Mouse (Mus musculus): ENCODE results near the gene Aldh1l1.

The Aldh1l1 gene

GRCm38 (mm10) chr6:90470947-90471541 is 15.2 kb upstream of the Aldh1l1 start:
- ATAC-seq (ENCODE audit: low TSS enrichment) = peak; percentile 66

GRCm38 (mm10) chr6:90472079-90472478 is 14.1 kb upstream of the Aldh1l1 start:
- ATAC-seq (ENCODE audit: low TSS enrichment) = no peak

GRCm38 (mm10) chr6:90472697-90473096 is 13.5 kb upstream of the Aldh1l1 start:
- no peak for ATAC-seq (ENCODE audit: low TSS enrichment)

GRCm38 (mm10) chr6:90473630-90474360 is 12.4 kb upstream of the Aldh1l1 start:
- ATAC-seq (ENCODE audit: low TSS enrichment) = no peak

DNA sequence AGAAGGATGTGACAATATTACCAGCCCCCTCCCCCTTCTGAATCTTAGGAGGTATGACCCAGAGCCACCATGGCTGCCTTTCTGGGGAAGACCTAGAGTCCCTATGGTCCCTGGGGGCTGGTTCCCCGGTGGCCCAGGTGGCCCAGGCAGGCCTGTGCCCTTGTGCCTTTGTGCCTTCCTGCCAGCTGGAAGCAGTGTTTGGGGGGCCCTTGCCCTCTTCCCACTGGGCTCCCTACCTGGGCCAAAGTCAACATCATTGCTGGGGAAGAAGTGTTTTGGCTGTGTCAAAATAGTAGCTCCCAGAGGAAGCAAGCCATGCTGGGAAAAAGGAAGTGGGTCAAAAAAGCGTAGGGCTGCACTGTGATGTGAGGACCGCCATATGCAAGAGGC is 11.9 kb upstream of the Aldh1l1 start:
- ATAC-seq (ENCODE audit: low TSS enrichment) = no peak

DNA sequence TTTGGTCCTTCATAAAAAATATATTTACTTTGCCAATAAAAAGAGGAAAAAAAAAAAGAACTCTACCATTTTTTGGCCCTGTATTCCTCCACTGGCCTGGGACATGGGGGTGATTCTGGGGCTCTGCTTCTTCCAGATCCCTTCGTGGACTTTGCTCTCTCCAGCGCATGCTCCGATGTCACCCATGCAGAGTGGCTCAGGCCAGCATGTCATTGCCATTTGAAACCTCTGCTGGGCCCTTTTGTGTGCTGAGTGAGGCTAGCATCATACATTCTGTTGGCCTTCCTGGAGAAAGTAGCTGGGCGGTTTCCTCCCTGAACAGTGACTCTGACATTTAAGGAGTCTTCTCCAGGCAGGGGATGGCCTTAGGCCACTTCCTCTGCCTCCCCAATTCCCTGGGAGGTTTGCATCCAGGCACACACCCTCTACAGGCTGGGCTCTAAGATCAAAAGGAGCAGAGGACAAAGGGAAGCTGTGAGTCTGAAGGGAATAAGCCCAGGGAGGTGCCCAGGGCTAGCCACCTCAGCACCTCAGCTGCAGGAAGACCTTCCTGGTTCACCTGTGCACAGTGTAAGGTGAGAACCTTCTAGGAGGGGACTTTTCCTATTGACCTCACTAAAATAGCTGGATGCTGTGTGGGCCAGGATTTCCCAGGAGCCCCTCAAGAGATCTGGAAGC is 10.9 kb upstream of the Aldh1l1 start:
- ATAC-seq (ENCODE audit: low TSS enrichment) = no peak

DNA sequence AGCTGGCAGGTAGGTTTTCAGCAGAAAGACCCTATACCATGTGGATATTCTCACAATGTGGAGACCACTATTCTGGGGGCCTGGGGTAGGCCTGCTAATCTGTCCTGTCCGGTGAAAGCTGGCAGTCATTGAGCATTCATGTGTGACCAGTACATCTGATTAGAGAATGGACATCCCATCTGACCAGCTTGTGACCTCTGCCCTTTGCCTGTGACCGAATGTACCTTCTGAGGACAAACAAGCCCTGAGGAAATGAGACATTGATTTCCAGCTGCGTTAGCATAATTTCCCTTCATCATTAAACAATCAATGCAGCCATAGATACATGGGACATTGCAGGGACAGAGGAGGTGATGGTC is 10.4 kb upstream of the Aldh1l1 start:
- ATAC-seq (ENCODE audit: low TSS enrichment) = no peak

GRCm38 (mm10) chr6:90476941-90477518 is 9.2 kb upstream of the Aldh1l1 start:
- ATAC-seq (ENCODE audit: low TSS enrichment) = peak; percentile 86

- ATAC-seq (ENCODE audit: low TSS enrichment) = no peak
These were observed 2.0 kb upstream of the Aldh1l1 start for GRCm38 (mm10) chr6:90484249-90484648.

- ATAC-seq (ENCODE audit: low TSS enrichment) = peak; percentile 45; the same call in 1 of the 2 replicates
These were observed 1.4 kb upstream of the Aldh1l1 start for GRCm38 (mm10) chr6:90484876-90485275.

GRCm38 (mm10) chr6:90487531-90487930 is 1.3 kb downstream of the Aldh1l1 start:
- no peak for ATAC-seq (ENCODE audit: low TSS enrichment)

DNA sequence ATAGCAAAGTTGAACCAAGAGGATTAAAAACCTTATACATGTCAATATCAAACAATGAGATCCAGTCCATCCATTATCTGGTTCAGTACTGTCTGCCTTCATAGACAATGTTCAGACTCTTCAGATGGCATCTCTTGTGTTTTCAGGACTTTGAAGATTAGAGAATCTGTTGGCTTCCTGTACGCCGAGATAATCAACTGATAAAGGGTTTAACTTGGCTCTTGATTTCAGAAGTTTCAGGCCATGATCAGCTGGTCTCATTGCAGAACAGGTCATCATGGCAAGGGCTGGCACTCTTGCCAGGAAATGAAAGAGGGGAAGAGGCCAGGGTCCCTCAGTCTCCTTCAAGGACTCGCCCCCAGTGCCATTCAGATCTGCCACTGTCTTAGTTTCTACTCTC is 3.3 kb downstream of the Aldh1l1 start:
- no peak for ATAC-seq (ENCODE audit: low TSS enrichment)

DNA sequence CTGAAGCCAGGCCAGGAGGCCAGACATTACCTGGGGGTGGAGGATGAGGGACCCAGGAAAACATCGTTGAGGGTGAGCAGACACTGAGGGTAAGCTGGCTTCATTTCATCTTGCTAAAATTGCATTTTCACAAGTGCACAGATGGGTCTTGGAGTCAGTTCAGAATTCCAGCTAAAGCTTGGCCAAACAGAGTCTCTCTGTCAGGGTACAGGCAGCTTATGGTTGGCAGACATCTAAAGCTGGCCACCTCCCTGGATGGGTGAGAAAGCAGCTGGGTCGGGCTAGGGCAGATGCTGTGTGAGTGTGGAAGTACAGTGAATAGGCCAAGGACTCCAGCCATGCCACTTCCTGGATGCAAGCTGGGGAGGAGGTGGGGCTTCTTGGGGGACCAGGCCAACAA is 4.7 kb downstream of the Aldh1l1 start:
- ATAC-seq (ENCODE audit: low TSS enrichment) = peak; percentile 49

GRCm38 (mm10) chr6:90491956-90492744 is 5.9 kb downstream of the Aldh1l1 start:
- no peak for ATAC-seq (ENCODE audit: low TSS enrichment)

DNA sequence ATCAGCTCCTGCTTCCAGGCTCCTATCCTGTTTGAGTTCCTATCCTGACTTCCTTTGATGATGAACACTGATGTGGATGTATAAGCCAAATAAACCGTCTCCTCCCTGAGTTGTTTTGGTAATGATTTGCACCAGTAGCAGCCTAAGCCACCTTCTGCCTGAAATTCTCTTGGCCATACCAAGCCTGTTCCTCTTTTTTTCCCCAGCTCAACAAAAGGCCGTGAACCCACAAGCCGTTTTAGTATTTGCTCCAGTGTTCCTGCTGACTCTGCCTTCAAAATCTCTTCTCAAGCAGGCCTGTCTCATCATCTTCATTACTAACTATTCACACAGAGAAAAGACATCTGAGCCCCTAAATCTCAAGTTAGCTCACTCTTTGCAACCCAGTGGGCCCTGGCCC is 7.9 kb downstream of the Aldh1l1 start:
- no peak for ATAC-seq (ENCODE audit: low TSS enrichment)

- ATAC-seq (ENCODE audit: low TSS enrichment) = no peak
These were observed 8.3 kb downstream of the Aldh1l1 start for GRCm38 (mm10) chr6:90494566-90494965.

DNA sequence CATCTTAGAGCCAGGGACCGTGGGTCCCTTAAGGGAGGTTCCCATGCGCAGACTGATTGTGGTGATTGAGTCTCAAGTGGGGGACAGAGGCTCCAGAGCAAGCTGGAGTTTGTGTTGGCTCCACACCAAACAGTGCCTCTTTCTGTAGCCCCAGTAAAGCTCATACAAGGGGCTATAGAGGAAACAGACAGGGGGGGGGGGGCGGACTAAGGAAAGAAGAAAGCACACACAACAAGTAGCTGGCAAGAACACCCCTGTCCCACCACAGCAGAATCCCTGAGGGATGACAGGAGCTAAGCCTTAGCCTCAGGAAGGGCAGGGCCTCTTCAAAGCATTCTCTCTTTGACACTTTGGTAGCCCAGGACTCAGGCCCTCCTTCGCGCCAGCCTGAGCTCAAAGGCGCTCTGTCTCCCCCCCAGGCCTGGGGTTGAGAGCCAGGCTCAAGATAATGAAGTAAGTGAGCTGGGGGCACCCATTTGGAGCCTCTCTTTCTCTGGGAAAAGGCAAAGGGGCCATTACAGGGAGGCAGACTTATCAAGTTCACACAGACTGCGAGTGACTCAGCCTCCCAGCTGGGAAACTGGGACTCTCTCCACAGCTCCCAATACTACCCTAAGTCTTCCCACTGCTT is 9.2 kb downstream of the Aldh1l1 start:
- peak; percentile 61 for ATAC-seq (ENCODE audit: low TSS enrichment)

DNA sequence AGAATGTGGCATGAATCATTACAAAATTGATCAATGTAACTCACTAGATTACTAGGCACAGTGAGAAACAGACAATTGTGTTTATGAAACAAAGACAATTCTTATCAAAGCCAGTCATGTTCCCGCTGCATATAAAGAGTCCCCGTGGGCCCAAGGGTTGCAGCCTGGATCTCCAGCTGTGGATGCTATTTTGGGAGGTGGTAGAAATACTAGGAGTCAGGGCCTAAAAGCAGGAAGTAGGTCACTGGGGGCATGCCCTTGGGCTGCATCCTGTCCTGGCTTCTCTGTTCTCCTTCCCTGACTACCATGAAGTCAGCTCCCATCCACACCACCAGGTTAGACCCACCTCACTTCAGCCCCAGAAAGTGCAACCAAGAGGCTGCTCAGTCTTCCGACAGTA is 10.0 kb downstream of the Aldh1l1 start:
- no peak for ATAC-seq (ENCODE audit: low TSS enrichment)

DNA sequence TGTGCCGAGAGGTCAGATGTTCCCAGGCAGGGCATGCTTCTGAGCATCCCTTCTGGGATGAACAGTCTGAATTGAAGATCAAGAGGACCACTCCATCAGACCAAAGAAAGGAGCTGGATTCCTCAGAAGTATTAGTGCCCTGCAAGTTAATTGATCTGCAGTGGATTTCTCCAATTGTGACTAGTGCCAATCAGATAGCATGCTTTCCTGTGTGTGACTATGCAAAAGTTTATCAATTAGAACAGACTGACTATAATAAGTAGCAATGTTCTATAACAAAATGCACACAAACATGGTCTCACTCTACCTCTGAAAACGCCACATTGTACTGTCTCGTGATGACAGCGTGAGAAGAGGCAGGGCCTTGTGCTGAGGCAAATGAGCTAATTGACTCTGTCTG is 13.3 kb downstream of the Aldh1l1 start:
- no peak for ATAC-seq (ENCODE audit: low TSS enrichment)

GRCm38 (mm10) chr6:90501222-90501940 is 15.2 kb downstream of the Aldh1l1 start:
- no peak for ATAC-seq (ENCODE audit: low TSS enrichment)

DNA sequence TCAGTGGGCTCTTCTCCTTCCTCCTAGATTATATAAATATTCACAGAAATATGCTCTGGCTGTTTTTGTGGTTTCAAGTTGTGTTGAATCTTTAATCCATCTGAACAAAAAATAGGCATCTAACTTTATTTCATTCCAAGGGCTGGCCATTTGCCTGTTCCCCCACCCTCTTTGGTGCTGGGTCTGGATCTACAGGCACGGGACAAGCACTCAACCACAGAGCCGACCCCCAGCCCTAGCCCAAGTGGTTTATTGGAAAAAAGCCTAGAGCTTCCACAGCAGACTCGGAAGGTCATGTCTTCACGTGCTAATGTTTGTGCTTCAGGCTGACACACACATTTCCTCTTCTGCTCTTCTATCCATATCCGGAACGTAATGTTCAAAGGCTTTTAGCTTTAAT is 19.7 kb downstream of the Aldh1l1 start:
- no peak for ATAC-seq (ENCODE audit: low TSS enrichment)

All from frontal cortex, adult (tissue).